Mouse (Mus musculus) forebrain, embryonic 12.5 days (tissue): ENCODE measurements around the gene Gngt1. TPM values are rescaled to one million over a fixed set of nuclear protein-coding genes. Genes with fewer than 3 reads are reported as not detected.

Experiments used
- ATAC-seq: fragments of 200-750 bp; cut with Nextera tagmentation; 2 replicates; pipeline ENCODE4 v1.8.0; 2017; ENCODE audit warnings: moderate TSS enrichment; ENCODE audit not compliant: low FRiP score
- H3K27ac ChIP-seq: fragments of 300-500 bp; sonication (generic); 2 replicates; pipeline ENCODE4 v1.5.1; 2016; ENCODE audit warnings: mild to moderate bottlenecking
- H3K27me3 ChIP-seq: fragments of 300-500 bp; sonication (generic); 2 replicates; pipeline ENCODE4 v1.6.1; 2016; ENCODE audit warnings: mild to moderate bottlenecking
- H3K36me3 ChIP-seq: fragments of 300-500 bp; sonication (generic); replicated peaks from 2 replicates; pipeline ENCODE4 v1.6.1; 2016; ENCODE audit warnings: mild to moderate bottlenecking
- H3K4me1 ChIP-seq: fragments of 300-500 bp; sonication (generic); 2 replicates; pipeline ENCODE4 v1.6.1; 2016
- H3K4me2 ChIP-seq: fragments of 300-500 bp; sonication (generic); 2 replicates; pipeline ENCODE4 v1.6.1; 2016; ENCODE audit warnings: mild to moderate bottlenecking, moderate library complexity
- H3K4me3 ChIP-seq: fragments of 300-500 bp; sonication (generic); replicated peaks from 2 replicates; pipeline ENCODE4 v1.5.1; 2016; ENCODE audit warnings: mild to moderate bottlenecking
- H3K9ac ChIP-seq: fragments of 300-500 bp; sonication (generic); 2 replicates; pipeline ENCODE4 v1.6.1; 2016; ENCODE audit warnings: mild to moderate bottlenecking
- H3K9me3 ChIP-seq: fragments of 300-500 bp; sonication (generic); 2 replicates; pipeline ENCODE4 v1.6.1; 2016
- WGBS: fragments of 180-500 bp; shearing (Covaris S2); methylation state at CpG from one replicate; pipeline ENCODE4 v1.1.7; 2016; 5-methylcytosine and 5-hydroxymethylcytosine counted together
- polyA plus RNA-seq: library from polyadenylated mRNA; unstranded; fragments of >200 nt; fragmentation: Nextera tagmentation; extraction: Ambion mirVana; gene quantifications from 2 replicates; pipeline ENCODE4 v1.2.1, GENCODE M21; 2016

Gngt1 gene
- polyA plus RNA-seq, 1 experiment from 2014 or later = not detected

DNA sequence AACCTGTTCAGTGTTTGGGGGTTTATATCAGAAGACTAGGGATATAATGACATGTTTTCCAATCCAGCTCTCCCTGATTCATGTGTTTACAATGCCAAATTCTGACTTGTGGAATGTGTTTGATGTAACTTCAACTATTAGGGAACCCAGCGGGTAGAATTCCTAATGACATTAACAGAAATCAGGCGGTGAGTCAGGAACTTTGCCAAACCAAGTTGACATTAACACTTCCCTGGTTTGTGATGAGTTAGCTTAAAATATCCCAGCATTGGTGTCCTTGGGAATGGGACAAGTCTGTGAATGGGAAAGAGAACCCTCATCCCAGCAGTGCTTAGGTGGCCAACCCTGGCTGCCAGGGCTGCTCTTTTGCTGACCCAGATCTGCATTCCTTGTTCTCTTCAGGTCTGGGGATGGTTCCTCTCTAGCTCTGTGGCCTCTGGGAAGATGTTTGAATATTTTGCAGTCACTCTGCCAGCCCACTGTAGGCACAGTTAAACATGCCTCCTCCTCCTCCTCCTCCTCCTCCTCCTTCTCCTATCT lies 15.0 kb downstream of the Gngt1 start:
- no peaks in the 10 kb centered on the region for H3K9me3 ChIP-seq
- H3K9ac ChIP-seq = no peak overlapping the region
- no peaks in the 10 kb centered on the region for H3K36me3 ChIP-seq
- no peak for ATAC-seq
- no peak overlapping the region for H3K4me3 ChIP-seq
- H3K27me3 ChIP-seq = 0 out of 2 replicates have a peak, but pooled peaks cover 3% of the 10 kb centered on the region
- H3K4me1 ChIP-seq = peaks cover 7% of the 10 kb centered on the region
- H3K27ac ChIP-seq = no peak overlapping the region
- H3K4me2 ChIP-seq = no peak overlapping the region
- WGBS = 85% methylated on average over 2 of the region's 2 CpGs

- H3K36me3 ChIP-seq = no peaks in the 10 kb centered on the region
- H3K9me3 ChIP-seq = no peaks in the 10 kb centered on the region
- H3K27me3 ChIP-seq = 0 out of 2 replicates have a peak, but pooled peaks cover 3% of the 10 kb centered on the region
- ATAC-seq = no peak
- no peak overlapping the region for H3K4me3 ChIP-seq
- H3K4me1 ChIP-seq = no peaks in the 10 kb centered on the region
- no peak overlapping the region for H3K27ac ChIP-seq
- no peak overlapping the region for H3K4me2 ChIP-seq
- no peak overlapping the region for H3K9ac ChIP-seq
Measured at GRCm38 (mm10) chr6:4009548-4009947, 16.0 kb downstream of the Gngt1 start.

DNA sequence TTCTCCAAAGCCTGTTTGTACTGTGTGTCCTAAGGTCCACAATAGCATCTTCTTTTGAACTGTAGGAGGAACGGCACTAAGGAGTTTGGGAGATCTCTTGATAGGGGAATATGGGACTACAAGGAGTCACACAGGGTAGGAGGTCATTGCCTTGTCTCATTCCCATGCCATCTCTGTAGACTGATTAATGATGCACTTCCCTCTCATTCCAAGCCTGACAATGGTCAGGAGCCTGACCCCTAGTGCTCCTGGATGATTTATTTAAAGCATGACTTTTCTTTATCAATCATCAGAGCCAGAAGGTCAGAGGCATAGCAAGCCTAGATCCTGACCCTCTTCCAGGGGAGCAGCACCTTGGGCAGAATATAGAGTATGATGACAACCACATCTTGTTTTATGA lies 29.1 kb downstream of the Gngt1 start:
- Histone ChIP-seq H3K4me1 (no peaks in the 10 kb centered on the region), H3K27me3 (no peaks in the 10 kb centered on the region), H3K36me3 (no peaks in the 10 kb centered on the region), H3K4me3 (no peak overlapping the region), H3K9me3 (no peaks in the 10 kb centered on the region), H3K27ac (no peak overlapping the region), H3K4me2 (no peak overlapping the region), H3K9ac (no peak overlapping the region)
- WGBS = 93% methylated on average over 1 of the region's 1 CpGs
- no peak for ATAC-seq

DNA sequence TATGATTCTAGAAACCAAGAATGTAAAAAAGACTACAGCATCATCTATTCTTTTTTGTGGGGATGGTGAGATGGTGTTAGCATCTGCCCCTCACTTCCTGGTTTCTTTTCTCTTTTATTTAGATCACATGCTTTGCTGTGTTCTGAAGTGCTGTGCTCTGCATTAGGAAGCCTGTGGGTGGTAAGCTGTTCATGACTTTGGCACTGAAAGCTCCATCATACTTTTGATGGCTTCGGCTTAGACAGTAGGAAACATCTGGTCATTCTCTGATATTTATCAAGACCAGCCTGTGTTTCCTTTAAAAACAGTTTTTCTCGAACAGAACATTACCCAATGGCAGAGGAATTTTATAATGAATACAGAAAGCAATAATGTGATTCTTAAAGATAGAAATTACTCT lies 32.8 kb downstream of the Gngt1 start:
- WGBS = 79% methylated on average over 2 of the region's 2 CpGs

DNA sequence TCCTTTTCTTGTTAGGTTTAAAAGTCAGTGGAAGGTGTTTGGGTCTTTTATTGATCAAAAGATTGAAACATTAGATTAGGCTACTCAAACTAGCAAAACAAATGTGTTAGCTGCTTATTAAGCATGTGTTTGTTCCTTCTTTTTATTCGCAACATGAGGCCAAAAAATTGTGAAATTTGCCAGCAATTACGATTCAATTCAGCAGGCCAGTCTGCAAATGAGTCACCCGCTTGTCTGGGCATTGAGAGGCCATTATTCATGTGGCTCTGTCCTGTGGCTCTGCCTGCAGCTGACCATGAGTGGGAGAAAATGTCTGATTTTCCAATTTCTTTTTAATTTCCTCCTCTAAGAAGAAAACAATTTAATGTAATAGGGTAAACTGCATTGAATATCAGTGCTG lies 37.4 kb downstream of the Gngt1 start:
- no peak overlapping the region for H3K27ac ChIP-seq
- 87% methylated on average over 3 of the region's 3 CpGs for WGBS
- H3K36me3 ChIP-seq = no peaks in the 10 kb centered on the region
- ATAC-seq = no peak
- H3K9ac ChIP-seq = no peak overlapping the region
- H3K27me3 ChIP-seq = no peaks in the 10 kb centered on the region
- no peaks in the 10 kb centered on the region for H3K9me3 ChIP-seq
- H3K4me2 ChIP-seq = no peak overlapping the region
- no peak overlapping the region for H3K4me3 ChIP-seq
- H3K4me1 ChIP-seq = no peaks in the 10 kb centered on the region

More for the DNA sequence above, 32.8 kb downstream of the Gngt1 start:
- no peak overlapping the region for H3K4me2 ChIP-seq
- no peak overlapping the region for H3K4me3 ChIP-seq
- no peak overlapping the region for H3K27ac ChIP-seq
- H3K9ac ChIP-seq = no peak overlapping the region
- no peaks in the 10 kb centered on the region for H3K36me3 ChIP-seq
- H3K9me3 ChIP-seq = no peaks in the 10 kb centered on the region
- no peaks in the 10 kb centered on the region for H3K27me3 ChIP-seq
- ATAC-seq = no peak
- H3K4me1 ChIP-seq = no peaks in the 10 kb centered on the region

- no peaks in the 10 kb centered on the region for H3K27me3 ChIP-seq
- H3K9me3 ChIP-seq = no peaks in the 10 kb centered on the region
- H3K36me3 ChIP-seq = no peaks in the 10 kb centered on the region
- no peaks in the 10 kb centered on the region for H3K4me1 ChIP-seq
- H3K27ac ChIP-seq = no peak overlapping the region
- ATAC-seq = no peak
- no peak overlapping the region for H3K4me3 ChIP-seq
- WGBS = 69% methylated on average over 1 of the region's 1 CpGs
- H3K9ac ChIP-seq = no peak overlapping the region
- no peak overlapping the region for H3K4me2 ChIP-seq
Measured at GRCm38 (mm10) chr6:4041821-4042220, 48.2 kb downstream of the Gngt1 start.

Other genes with a start within 250 kb of the Gngt1 start
- gene Calcr, start 229.1 kb upstream of the Gngt1 start, polyA plus RNA-seq = 1.2 and 1.9 TPM in 2 replicates
- gene Tfpi2, start 4.9 kb upstream of the Gngt1 start, polyA plus RNA-seq = 0.19 and 0.33 TPM in 2 replicates
- 26.0 and 26.6 TPM in 2 replicates for gene Gng11, start 10.1 kb downstream of the Gngt1 start, polyA plus RNA-seq
- gene Bet1, start 93.2 kb downstream of the Gngt1 start, polyA plus RNA-seq = 50.7 and 52.8 TPM in 2 replicates